ENCODE assay signal across 22 mouse cellular contexts in genomic region chr12:99601392-99601791, GRCm38 (mm10). TPM values are rescaled to one million over a fixed set of nuclear protein-coding genes. Genes with fewer than 3 reads are reported as not detected.
A peak's percentile ranks its signal among the peaks of the same experiment; 100 is the strongest.
DNase-seq lines count a peak whose midpoint lies in the region; ATAC-seq and TF ChIP-seq lines count a peak whose summit lies in the region.
"Had no signal": no experiment of that assay in that cellular context is flagged by ENCODE, and none has a peak within 500 bp of the region (broad histone marks: within the 10 kb centered on the region; RNA-seq: fewer than 3 reads in every experiment).

No protein-coding gene starts in this region.

- H3K4me3 ChIP-seq in forebrain, embryonic 10.5 days, result no peak overlapping the region
- no peak overlapping the region for H3K4me3 ChIP-seq in forebrain, embryonic 12.5 days (replicated peaks)
- no peak overlapping the region for H3K4me3 ChIP-seq in heart, embryonic 13.5 days
- H3K4me3 ChIP-seq in hindbrain, embryonic 10.5 days, result no peak overlapping the region
- no peak overlapping the region for H3K4me3 ChIP-seq in hindbrain, embryonic 16.5 days (ENCODE audit: low read length)
- no peak overlapping the region for H3K4me3 ChIP-seq in lung, postnatal 0 days (ENCODE audit: low read depth, low read length)
- H3K4me3 ChIP-seq: embryonic facial prominence, embryonic 15.5 days; erythroblast, embryonic 14.5 days; hindbrain, embryonic 12.5 days; intestine, embryonic 15.5 days had no signal

- H3K4me1 ChIP-seq in forebrain, embryonic 10.5 days, result peaks cover 9% of the 10 kb centered on the region
- no peaks in the 10 kb centered on the region for H3K4me1 ChIP-seq in forebrain, embryonic 12.5 days
- peaks cover 35% of the 10 kb centered on the region for H3K4me1 ChIP-seq in heart, embryonic 13.5 days
- peaks cover 7% of the 10 kb centered on the region; the same call in 1 of the 2 replicates for H3K4me1 ChIP-seq in hindbrain, embryonic 10.5 days (replicated peaks)
- H3K4me1 ChIP-seq in hindbrain, embryonic 16.5 days (ENCODE audit: control insufficient read depth, insufficient read depth, low read depth, low read length), result no peaks in the 10 kb centered on the region
- H3K4me1 ChIP-seq in lung, postnatal 0 days (ENCODE audit: insufficient read depth, low read depth, low read length), result no peaks in the 10 kb centered on the region
- H3K4me1 ChIP-seq: hindbrain, embryonic 12.5 days; intestine, embryonic 15.5 days had no signal

- H3K9ac ChIP-seq in forebrain, embryonic 12.5 days, result no peak overlapping the region
- no peak overlapping the region for H3K9ac ChIP-seq in heart, embryonic 13.5 days
- H3K9ac ChIP-seq in hindbrain, embryonic 16.5 days (ENCODE audit: low read depth, low read length), result no peak overlapping the region
- H3K9ac ChIP-seq in lung, postnatal 0 days (replicated peaks; ENCODE audit: low read depth), result no peak overlapping the region
- H3K9ac ChIP-seq: embryonic facial prominence, embryonic 15.5 days; hindbrain, embryonic 12.5 days; intestine, embryonic 15.5 days had no signal

- WGBS in forebrain, embryonic 10.5 days, result 75% methylated on average over 8 of the region's 8 CpGs
- WGBS in forebrain, embryonic 12.5 days, result 54% methylated on average over 8 of the region's 8 CpGs
- WGBS in heart, embryonic 13.5 days, result 38% methylated on average over 8 of the region's 8 CpGs
- WGBS in hindbrain, embryonic 10.5 days, result 51% methylated on average over 8 of the region's 8 CpGs
- WGBS in hindbrain, embryonic 16.5 days, result 54% methylated on average over 8 of the region's 8 CpGs
- WGBS in lung, postnatal 0 days, result 33% methylated on average over 8 of the region's 8 CpGs

- ATAC-seq in forebrain, embryonic 12.5 days (ENCODE audit: low FRiP score), result no peak
- no peak for ATAC-seq in heart, embryonic 13.5 days (ENCODE audit: extremely low read depth, insufficient number of reproducible peaks, low FRiP score, low TSS enrichment)
- no peak for ATAC-seq in hindbrain, embryonic 16.5 days
- no peak; the same call in 1 of the 2 replicates for ATAC-seq in lung, postnatal 0 days
- ATAC-seq: CD4-positive, CD25-positive, alpha-beta regulatory T cell, adult 4 months; forebrain, embryonic 16.5 days; intestine, embryonic 15.5 days had no signal

- intact Hi-C loops in heart, postnatal 14 days (cut with DNase I), result no loop called here

- DNase-seq in forebrain, embryonic 10.5 days (ENCODE audit: extremely low spot score, low spot score), result no peak
- no peak for DNase-seq in heart, postnatal 14 days
- no peak for DNase-seq in hindbrain, embryonic 10.5 days (ENCODE audit: low spot score)
- DNase-seq in lung, postnatal 0 days (ENCODE audit: low spot score), result peak; percentile 34
- DNase-seq in lung, adult 18-20 months, result no peak
- DNase-seq: adrenal gland, postnatal 10 days; B cell, adult 2 months; cerebellum, adult 11 months; cerebellum, adult 8-10 months; embryo, embryonic 11 days; gastrocnemius, postnatal 10 days; kidney, adult 18-20 months had no signal

- no peaks in the 10 kb centered on the region for H3K9me3 ChIP-seq in forebrain, embryonic 10.5 days
- no peaks in the 10 kb centered on the region for H3K9me3 ChIP-seq in forebrain, embryonic 12.5 days
- H3K9me3 ChIP-seq in heart, embryonic 13.5 days, result no peaks in the 10 kb centered on the region
- H3K9me3 ChIP-seq in hindbrain, embryonic 10.5 days, result no peaks in the 10 kb centered on the region
- H3K9me3 ChIP-seq in hindbrain, embryonic 16.5 days (ENCODE audit: control insufficient read depth, low read length), result no peaks in the 10 kb centered on the region
- no peaks in the 10 kb centered on the region for H3K9me3 ChIP-seq in lung, postnatal 0 days (ENCODE audit: low read length)
- H3K9me3 ChIP-seq: embryonic facial prominence, embryonic 15.5 days; hindbrain, embryonic 12.5 days; intestine, embryonic 15.5 days had no signal

- TF ChIP-seq EP300 in lung, postnatal 0 days (IDR thresholded peaks at IDR 0.05), result no peak

- TF ChIP-seq CTCF in lung, postnatal 0 days (IDR thresholded peaks at IDR 0.05), result no peak

- H3K36me3 ChIP-seq in forebrain, embryonic 10.5 days (replicated peaks), result no peaks in the 10 kb centered on the region
- H3K36me3 ChIP-seq in forebrain, embryonic 12.5 days (replicated peaks), result no peaks in the 10 kb centered on the region
- H3K36me3 ChIP-seq in heart, embryonic 13.5 days, result no peaks in the 10 kb centered on the region
- H3K36me3 ChIP-seq in hindbrain, embryonic 10.5 days, result no peaks in the 10 kb centered on the region
- no peaks in the 10 kb centered on the region for H3K36me3 ChIP-seq in hindbrain, embryonic 16.5 days (ENCODE audit: control insufficient read depth, insufficient read depth, low read length)
- no peaks in the 10 kb centered on the region for H3K36me3 ChIP-seq in lung, postnatal 0 days (ENCODE audit: insufficient read depth, low read length)
- H3K36me3 ChIP-seq: embryonic facial prominence, embryonic 15.5 days; G1E; hindbrain, embryonic 12.5 days; intestine, embryonic 15.5 days had no signal

- H3K27ac ChIP-seq in forebrain, embryonic 10.5 days, result peak overlapping the region; percentile 56
- H3K27ac ChIP-seq in forebrain, embryonic 12.5 days, result no peak overlapping the region
- no peak overlapping the region for H3K27ac ChIP-seq in heart, embryonic 13.5 days (replicated peaks)
- peak overlapping the region; percentile 35; the same call in 1 of the 2 replicates for H3K27ac ChIP-seq in hindbrain, embryonic 10.5 days
- no peak overlapping the region for H3K27ac ChIP-seq in hindbrain, embryonic 16.5 days (ENCODE audit: low read depth, low read length)
- no peak overlapping the region for H3K27ac ChIP-seq in lung, postnatal 0 days (ENCODE audit: low read length)
- H3K27ac ChIP-seq: embryonic facial prominence, embryonic 15.5 days; hindbrain, embryonic 12.5 days; intestine, embryonic 15.5 days had no signal

- no peak overlapping the region for H3K4me2 ChIP-seq in forebrain, embryonic 12.5 days
- H3K4me2 ChIP-seq in heart, embryonic 13.5 days, result 0 out of 2 replicates have a peak overlapping the region, but pooled peaks have one; percentile 27
- H3K4me2 ChIP-seq in hindbrain, embryonic 16.5 days (ENCODE audit: low read length), result no peak overlapping the region
- no peak overlapping the region; the same call in 1 of the 2 replicates for H3K4me2 ChIP-seq in lung, postnatal 0 days (replicated peaks; ENCODE audit: low read depth, low read length)
- H3K4me2 ChIP-seq: embryonic facial prominence, embryonic 15.5 days; hindbrain, embryonic 12.5 days; intestine, embryonic 15.5 days had no signal

- H3K27me3 ChIP-seq in forebrain, embryonic 10.5 days (ENCODE audit: poor library complexity, severe bottlenecking), result no peaks in the 10 kb centered on the region
- H3K27me3 ChIP-seq in forebrain, embryonic 12.5 days, result no peaks in the 10 kb centered on the region
- H3K27me3 ChIP-seq in heart, embryonic 13.5 days (replicated peaks), result no peaks in the 10 kb centered on the region
- no peaks in the 10 kb centered on the region for H3K27me3 ChIP-seq in hindbrain, embryonic 10.5 days (ENCODE audit: insufficient read depth, poor library complexity, severe bottlenecking)
- H3K27me3 ChIP-seq in hindbrain, embryonic 16.5 days (replicated peaks; ENCODE audit: control insufficient read depth, insufficient read depth, low read length), result no peaks in the 10 kb centered on the region
- H3K27me3 ChIP-seq in lung, postnatal 0 days (replicated peaks; ENCODE audit: insufficient read depth, low read length), result no peaks in the 10 kb centered on the region
- H3K27me3 ChIP-seq: embryonic facial prominence, embryonic 15.5 days; hindbrain, embryonic 12.5 days; intestine, embryonic 15.5 days had no signal

RNA-seq across cellular contexts. Expression of gene Foxn3, which starts 38.0 kb away (rescaled TPM):
- 46.4 and 47.3 TPM in 2 replicates for polyA plus RNA-seq in forebrain, embryonic 10.5 days (2016; fragmentation: Nextera tagmentation; extraction: Ambion mirVana)
- 80.7 and 84.6 TPM in 2 replicates for polyA plus RNA-seq in forebrain, embryonic 12.5 days (2016; fragmentation: Nextera tagmentation; extraction: Ambion mirVana)
- polyA plus RNA-seq in heart, embryonic 13.5 days (2015; fragmentation: Nextera tagmentation; extraction: Ambion mirVana), result 51.9 and 58.9 TPM in 2 replicates
- total RNA-seq in heart, postnatal 14 days (2021), result 100 to 1,000 TPM; 126 to 142 TPM
- 56.3 and 63.8 TPM in 2 replicates for polyA plus RNA-seq in hindbrain, embryonic 10.5 days (2016; fragmentation: Nextera tagmentation; extraction: Ambion mirVana)
- polyA plus RNA-seq in hindbrain, embryonic 16.5 days (2015; fragmentation: Nextera tagmentation; extraction: Ambion mirVana), result 60.5 and 70.7 TPM in 2 replicates
- polyA plus RNA-seq in lung, postnatal 0 days (2015; fragmentation: Nextera tagmentation; extraction: Ambion mirVana), result 91.0 and 94.3 TPM in 2 replicates

Comparison
In these comparisons a context has a peak if more than half of its experiments do, and no peak if none do; other contexts are left out.
1. H3K27ac ChIP-seq: peak in forebrain, embryonic 10.5 days (single experiment) and hindbrain, embryonic 10.5 days (single experiment); none in forebrain, embryonic 12.5 days (single experiment), heart, embryonic 13.5 days (single experiment), hindbrain, embryonic 16.5 days (single experiment) and lung, postnatal 0 days (single experiment).